ENCODE assay signal across 8 mouse cellular contexts in genomic region chr16:8828636-8829563, GRCm38 (mm10). TPM values are rescaled to one million over a fixed set of nuclear protein-coding genes. Genes with fewer than 3 reads are reported as not detected.
DNase-seq lines count a peak whose midpoint lies in the region; ATAC-seq and TF ChIP-seq lines count a peak whose summit lies in the region.

No protein-coding gene starts in this region.

- H3K4me2 ChIP-seq in midbrain, postnatal 0 days (ENCODE audit: low read depth, low read length, poor library complexity, severe bottlenecking): peak overlapping the region; percentile 92

- TF ChIP-seq EP300 in MEL (IDR thresholded peaks at IDR 0.05; ENCODE audit: low read depth in 1 of 2, low read length in 2 of 2): no peak

- peak overlapping the region; percentile 52 to 60 for H3K4me3 ChIP-seq in MEL (ENCODE audit: control insufficient read depth in 1 of 2, insufficient read depth in 1 of 2, low read depth in 2 of 2, low read length in 2 of 2)
- peak overlapping the region; percentile 46 for H3K4me3 ChIP-seq in embryonic fibroblast, embryonic 13.5 days (ENCODE audit: insufficient read depth, low read length)
- peak overlapping the region; percentile 50 for H3K4me3 ChIP-seq in liver, adult 2 months (ENCODE audit: insufficient read depth, low read depth, low read length)
- peak overlapping the region; percentile 100 for H3K4me3 ChIP-seq in midbrain, postnatal 0 days (ENCODE audit: low read depth, low read length)

- no peak for DNase-seq in frontal cortex, postnatal 36 days (ENCODE audit: low spot score in 2 of 2)
- DNase-seq in MEL (ENCODE audit: low read depth, low spot score): peak; percentile 73
- peak; percentile 88 for DNase-seq in liver, adult 2 months (ENCODE audit: extremely low read depth, low read depth, low spot score)
- DNase-seq in midbrain, postnatal 0 days (ENCODE audit: low spot score): peak; percentile 64
- no peak for DNase-seq in urinary bladder, postnatal 10 days (ENCODE audit: low spot score)

- 0 out of 4 replicates have a peak, but pooled peaks of 1 of the 2 experiments have one; percentile 50 for TF ChIP-seq POLR2A in MEL (IDR thresholded peaks at IDR 0.05; ENCODE audit: control insufficient read depth in 1 of 2, insufficient read depth in 1 of 2, low read depth in 1 of 2, low read length in 2 of 2, poor library complexity in 1 of 2)
- no peak; the same call in 1 of the 2 replicates for TF ChIP-seq POLR2A in embryonic fibroblast, embryonic 13.5 days (IDR thresholded peaks at IDR 0.05; ENCODE audit: low read depth, low read length)
- TF ChIP-seq POLR2A in liver, adult 2 months (IDR thresholded peaks at IDR 0.05; ENCODE audit: extremely low read depth, insufficient read depth, low read length): no peak

- no peaks in the 10 kb centered on the region for H3K9me3 ChIP-seq in MEL (replicated peaks; ENCODE audit: insufficient read depth, low read length)
- no peaks in the 10 kb centered on the region for H3K9me3 ChIP-seq in midbrain, postnatal 0 days (ENCODE audit: low read length)

- H3K36me3 ChIP-seq in MEL (ENCODE audit: control insufficient read depth in 1 of 2, insufficient read depth in 2 of 2, low read length in 2 of 2): peaks cover 0 to 20% of the 10 kb centered on the region in 2 experiments; a peak in 3 of 4 replicates
- peaks cover 14% of the 10 kb centered on the region; the same call in 1 of the 2 replicates for H3K36me3 ChIP-seq in liver, adult 2 months (ENCODE audit: control insufficient read depth, insufficient read depth, low read length)
- no peaks in the 10 kb centered on the region for H3K36me3 ChIP-seq in midbrain, postnatal 0 days (ENCODE audit: insufficient read depth, low read length)

- peak overlapping the region; percentile 97 for H3K27ac ChIP-seq in MEL (ENCODE audit: control insufficient read depth, low read depth, low read length)
- H3K27ac ChIP-seq in embryonic fibroblast, embryonic 13.5 days (ENCODE audit: insufficient read depth, low read length): peak overlapping the region; percentile 95
- peak overlapping the region; percentile 99 for H3K27ac ChIP-seq in liver, adult 2 months (replicated peaks; ENCODE audit: insufficient read depth, low read depth, low read length)
- H3K27ac ChIP-seq in midbrain, postnatal 0 days (ENCODE audit: low read depth, low read length): peak overlapping the region; percentile 90

- ATAC-seq in frontal cortex, adult (ENCODE audit: low TSS enrichment): peak; percentile 51
- ATAC-seq in hematopoietic stem cell, adult 5-6 weeks (replicated peaks in 1 of 2; ENCODE audit: insufficient read depth in 1 of 2, low FRiP score in 2 of 2, low TSS enrichment in 1 of 2, low read depth in 1 of 2, poor library complexity in 2 of 2, severe bottlenecking in 2 of 2): peak; percentile 29 to 37; a peak in 3 of 4 replicates
- ATAC-seq in midbrain, postnatal 0 days (ENCODE audit: low FRiP score): peak; percentile 59

- H3K9ac ChIP-seq in MEL (ENCODE audit: control insufficient read depth, low read depth, low read length, poor library complexity, severe bottlenecking): peak overlapping the region; percentile 76
- peak overlapping the region; percentile 71 for H3K9ac ChIP-seq in liver, adult 2 months (ENCODE audit: low read depth, low read length)
- peak overlapping the region; percentile 69 for H3K9ac ChIP-seq in midbrain, postnatal 0 days (replicated peaks; ENCODE audit: low read length, poor library complexity, severe bottlenecking)

- no peak for TF ChIP-seq RAD21 in MEL (IDR thresholded peaks at IDR 0.05; ENCODE audit: low read depth, low read length)

- WGBS in liver, adult 2 months: 7% methylated on average over 33 of the region's 33 CpGs
- 12% methylated on average over 33 of the region's 33 CpGs for WGBS in midbrain, postnatal 0 days

- no peaks in the 10 kb centered on the region for H3K27me3 ChIP-seq in MEL (ENCODE audit: control insufficient read depth in 1 of 2, insufficient read depth in 2 of 2, low read length in 2 of 2)
- no peaks in the 10 kb centered on the region for H3K27me3 ChIP-seq in liver, adult 2 months (ENCODE audit: control insufficient read depth, insufficient read depth, low read length)
- no peaks in the 10 kb centered on the region for H3K27me3 ChIP-seq in midbrain, postnatal 0 days (ENCODE audit: insufficient read depth, low read length)

- 0 out of 6 replicates have a peak, but pooled peaks of 1 of the 3 experiments have one; percentile 11 for TF ChIP-seq CTCF in MEL (IDR thresholded peaks at IDR 0.05 in 2 of 3, conservative IDR thresholded peaks at IDR 0.05 in 1 of 3; ENCODE audit: control insufficient read depth in 1 of 3, insufficient read depth in 1 of 3, low read depth in 2 of 3, low read length in 3 of 3, poor library complexity in 1 of 3, severe bottlenecking in 1 of 3)
- TF ChIP-seq CTCF in embryonic fibroblast, embryonic 13.5 days (IDR thresholded peaks at IDR 0.05; ENCODE audit: borderline replicate concordance, insufficient read depth, low read length): 0 out of 2 replicates have a peak, but pooled peaks have one; percentile 24
- TF ChIP-seq CTCF in liver, adult 2 months (IDR thresholded peaks at IDR 0.05; ENCODE audit: low read depth, low read length): peak; percentile 71
- peak; percentile 59 for TF ChIP-seq CTCF in midbrain, postnatal 0 days (IDR thresholded peaks at IDR 0.05)

- H3K4me1 ChIP-seq in MEL (ENCODE audit: control insufficient read depth in 1 of 2, insufficient read depth in 2 of 2, low read length in 2 of 2): no peaks in the 10 kb centered on the region
- no peaks in the 10 kb centered on the region for H3K4me1 ChIP-seq in embryonic fibroblast, embryonic 13.5 days (ENCODE audit: control insufficient read depth, insufficient read depth, low read length)
- peaks cover 8% of the 10 kb centered on the region for H3K4me1 ChIP-seq in liver, adult 2 months (ENCODE audit: control insufficient read depth, insufficient read depth, low read length)
- H3K4me1 ChIP-seq in midbrain, postnatal 0 days (ENCODE audit: insufficient read depth, low read length): peaks cover 7% of the 10 kb centered on the region

- H3K79me2 ChIP-seq in MEL (ENCODE audit: control insufficient read depth, insufficient read depth, low read length, poor library complexity): peaks cover 31% of the 10 kb centered on the region
- H3K79me2 ChIP-seq in liver, adult 2 months (ENCODE audit: control insufficient read depth, insufficient read depth, low read length): peaks cover 16% of the 10 kb centered on the region; the same call in 1 of the 2 replicates

TF ChIP-seq in MEL, 35 proteins besides CTCF, POLR2A, EP300 and RAD21:
- TF ChIP-seq MYC (IDR thresholded peaks at IDR 0.05; ENCODE audit: low read depth, low read length) (peak; percentile 94), MEF2A (IDR thresholded peaks at IDR 0.05; ENCODE audit: extremely low read depth, insufficient replicate concordance, low read depth, low read length, poor library complexity, severe bottlenecking) (no peak), RCOR1 (IDR thresholded peaks at IDR 0.05; ENCODE audit: low read depth, low read length) (no peak), SMC3 (IDR thresholded peaks at IDR 0.05; ENCODE audit: low read depth, low read length) (0 out of 2 replicates have a peak, but pooled peaks have one; percentile 6), TCF12 (IDR thresholded peaks at IDR 0.05; ENCODE audit: low read depth, low read length) (0 out of 2 replicates have a peak, but pooled peaks have one; percentile 5), ZNF384 (IDR thresholded peaks at IDR 0.05; ENCODE audit: low read depth, low read length) (peak; percentile 81), MXI1 (IDR thresholded peaks at IDR 0.05; ENCODE audit: low read depth, low read length) (peak; percentile 98), USF1 (IDR thresholded peaks at IDR 0.05; ENCODE audit: low read depth, low read length) (no peak), BHLHE40 (IDR thresholded peaks at IDR 0.05; ENCODE audit: borderline replicate concordance, low read depth, low read length) (no peak; the same call in 1 of the 2 replicates), MAZ (IDR thresholded peaks at IDR 0.05; ENCODE audit: low read depth, low read length) (no peak; the same call in 1 of the 2 replicates), CHD1 (IDR thresholded peaks at IDR 0.05; ENCODE audit: low read depth, low read length) (no peak), UBTF (IDR thresholded peaks at IDR 0.05; ENCODE audit: borderline replicate concordance, insufficient read depth, low read depth, low read length) (no peak), KAT2A (conservative IDR thresholded peaks at IDR 0.05; ENCODE audit: low read depth, low read length) (no peak), USF2 (IDR thresholded peaks at IDR 0.05; ENCODE audit: borderline replicate concordance in 1 of 2, insufficient read depth in 1 of 2, low read depth in 1 of 2, low read length in 2 of 2) (no peak)
TF ChIP-seq in MEL: peak in this region for 5.

RNA-seq across cellular contexts. Expression of gene 1810013L24Rik, which starts 1.0 kb away (rescaled TPM):
- 25.3 and 27.6 TPM in 2 replicates for total RNA-seq in MEL (2012; rRNA removed)
- 100 to 1,000 TPM in 1 of 2 experiments, 10 to 100 TPM in 1; 29.9 to 154 TPM for polyA plus RNA-seq in MEL (2012; ENCODE audit: insufficient read depth in 1 of 2, insufficient read length in 2 of 2, low read depth in 1 of 2, low replicate concordance in 2 of 2, missing spikeins in 1 of 2)
- polyA plus RNA-seq in embryonic fibroblast, embryonic 13.5 days (2011; ENCODE audit: insufficient read length, low read depth, missing spikeins): 90.7 and 102 TPM in 2 replicates
- 72.4 and 84.2 TPM in 2 replicates for total RNA-seq in hematopoietic stem cell, adult 5-6 weeks (2017)
- total RNA-seq in liver, adult 2 months (2014; rRNA removed): 33.8 and 41.1 TPM in 2 replicates
- 8.9 and 11.1 TPM in 2 replicates for polyA plus RNA-seq in liver, adult 2 months (2012; rRNA removed)
- total RNA-seq in midbrain, postnatal 0 days (2014; rRNA removed): 64.0 and 73.2 TPM in 2 replicates
- 12.0 and 13.6 TPM in 2 replicates for polyA plus RNA-seq in midbrain, postnatal 0 days (2015; fragmentation: Nextera tagmentation; extraction: Ambion mirVana)

RNA-seq across cellular contexts. Expression of gene Usp7, which starts 36.8 kb away (rescaled TPM):
- 101 and 105 TPM in 2 replicates for total RNA-seq in MEL (2012; rRNA removed)
- polyA plus RNA-seq in MEL (2012; ENCODE audit: insufficient read depth in 1 of 2, insufficient read length in 2 of 2, low read depth in 1 of 2, low replicate concordance in 2 of 2, missing spikeins in 1 of 2): 100 to 1,000 TPM in 1 of 2 experiments, 10 to 100 TPM in 1; 94.2 to 425 TPM
- 86.8 and 118 TPM in 2 replicates for polyA plus RNA-seq in embryonic fibroblast, embryonic 13.5 days (2011; ENCODE audit: insufficient read length, low read depth, missing spikeins)
- 214 and 221 TPM in 2 replicates for total RNA-seq in hematopoietic stem cell, adult 5-6 weeks (2017)
- total RNA-seq in liver, adult 2 months (2014; rRNA removed): 41.5 and 50.0 TPM in 2 replicates
- polyA plus RNA-seq in liver, adult 2 months (2012; rRNA removed): 10.6 and 12.5 TPM in 2 replicates
- total RNA-seq in midbrain, postnatal 0 days (2014; rRNA removed): 116 and 129 TPM in 2 replicates
- 17.0 and 21.8 TPM in 2 replicates for polyA plus RNA-seq in midbrain, postnatal 0 days (2015; fragmentation: Nextera tagmentation; extraction: Ambion mirVana)

Comparison
In these comparisons a context has a peak if more than half of its experiments do, and no peak if none do; other contexts are left out.
1. DNase-seq: peak in MEL (single experiment), liver, adult 2 months (single experiment) and midbrain, postnatal 0 days (single experiment); none in frontal cortex, postnatal 36 days (0 of 2) and urinary bladder, postnatal 10 days (single experiment).
2. H3K4me3 ChIP-seq: peak in every context shown above with its lines; median percentile 100 in midbrain, postnatal 0 days; 56 in MEL; 50 in liver, adult 2 months; 46 in embryonic fibroblast, embryonic 13.5 days.
3. Peak in every context shown above with its lines, with median percentiles within 50 percentile points of each other: ATAC-seq, H3K27ac ChIP-seq and H3K9ac ChIP-seq.